Mouse (Mus musculus): ENCODE measurements at regions not wholly inside any gene's neighbourhood (a gene's known extent, or its start where the extent isn't known, plus 50 kb on each side); places are given as distances from the start of the nearest gene placed in this dataset.

- TF ChIP-seq CTCF (IDR thresholded peaks at IDR 0.05; ENCODE audit: low read depth) (no peak), EP300 (IDR thresholded peaks at IDR 0.05; ENCODE audit: low read depth) (no peak)
Measured at GRCm38 (mm10) chr13:39899332-39899731, 461.9 kb downstream of the Ofcc1 start.
